Mouse (Mus musculus) myocyte (in vitro differentiated cells): ENCODE results near the gene Brdt.

Source experiments
- CEBPB ChIP-seq: IDR thresholded peaks from 2 replicates; pipeline ENCODE4 v1.6.1; 2011; ENCODE audit warnings: mild to moderate bottlenecking, moderate library complexity; ENCODE audit not compliant: poor library complexity, insufficient read depth, severe bottlenecking
- POLR2A ChIP-seq: IDR thresholded peaks from one replicate; pipeline ENCODE4 v1.6.1; 2011; ENCODE audit warnings: low read depth, mild to moderate bottlenecking, control low read depth, moderate library complexity; ENCODE audit not compliant: insufficient read length
- POLR2AphosphoS2 ChIP-seq: IDR thresholded peaks from one replicate; pipeline ENCODE4 v1.6.1; 2011; ENCODE audit warnings: low read depth, control low read depth; ENCODE audit not compliant: insufficient read length
- TCF12 ChIP-seq: IDR thresholded peaks from one replicate; pipeline ENCODE4 v1.6.1; 2011; ENCODE audit warnings: mild to moderate bottlenecking, control low read depth; ENCODE audit not compliant: poor library complexity, insufficient read depth, severe bottlenecking
- USF1 ChIP-seq: IDR thresholded peaks from one replicate; pipeline ENCODE4 v1.6.1; 2011; ENCODE audit warnings: low read depth, mild to moderate bottlenecking, control low read depth, moderate library complexity

DNA sequence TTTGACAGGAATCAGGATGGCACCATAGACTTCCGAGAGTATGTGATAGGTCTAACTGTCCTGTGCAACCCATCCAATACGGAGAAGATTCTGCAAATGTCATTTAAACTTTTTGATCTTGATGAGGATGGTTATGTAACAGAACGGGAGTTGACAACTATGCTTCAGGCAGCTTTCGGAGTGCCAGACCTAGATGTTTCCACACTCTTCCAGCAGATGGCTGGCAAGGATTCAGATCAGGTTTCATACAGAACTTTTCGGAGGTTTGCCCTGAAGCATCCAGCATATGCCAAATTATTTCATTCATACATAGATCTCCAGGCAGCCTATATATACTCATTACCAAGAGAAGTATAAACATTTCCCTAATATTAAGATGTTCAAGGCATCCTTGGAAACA, 103.0 kb downstream of the Brdt start:
- no peak for TF ChIP-seq CEBPB
- TF ChIP-seq POLR2A = no peak
- TF ChIP-seq POLR2AphosphoS2 = no peak
- TF ChIP-seq USF1 = no peak
- TF ChIP-seq TCF12 = no peak
